18 mouse cellular contexts compared by ENCODE assay signal in the genomic region with DNA sequence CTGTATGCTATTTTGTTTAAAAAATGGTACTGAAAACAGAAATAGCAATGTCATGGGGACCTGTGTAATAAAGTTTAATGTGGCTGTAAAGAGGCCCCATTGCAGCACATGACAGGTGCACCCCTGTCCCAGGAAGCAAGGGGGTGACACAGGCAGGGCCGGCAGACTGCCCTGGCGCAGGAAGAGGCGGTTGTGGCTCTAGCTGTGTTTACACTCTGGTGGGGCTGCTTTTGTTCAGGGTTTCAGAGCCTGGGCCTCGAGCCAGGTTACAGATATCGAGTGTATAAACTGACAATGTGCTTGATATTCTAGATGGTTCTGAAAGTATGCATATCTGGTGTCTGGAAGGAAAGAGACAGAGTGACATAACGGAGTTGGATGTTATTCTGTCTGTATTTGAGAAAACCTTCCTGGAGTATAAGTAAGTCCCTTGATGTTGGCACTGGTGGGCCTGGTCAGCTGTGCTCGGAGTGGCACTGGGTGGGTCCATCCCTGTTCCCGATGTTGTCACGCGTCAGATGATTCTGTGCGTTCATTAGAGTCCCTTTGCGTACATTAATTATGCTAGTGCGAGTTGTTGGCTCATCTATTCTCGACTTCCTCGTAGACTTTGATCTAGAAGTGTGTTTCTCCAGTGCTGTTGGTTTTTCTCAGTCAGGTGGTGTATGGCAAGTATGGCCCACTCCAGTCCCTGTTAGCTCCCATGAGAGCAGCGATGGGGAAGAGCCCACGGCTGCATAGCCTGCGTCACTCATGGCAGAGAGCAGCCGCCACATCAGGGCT. TPM values are rescaled to one million over a fixed set of nuclear protein-coding genes. Genes with fewer than 3 reads are reported as not detected.
DNase-seq lines count a peak whose midpoint lies in the region; ATAC-seq and TF ChIP-seq lines count a peak whose summit lies in the region.
"Had no signal": no experiment of that assay in that cellular context is flagged by ENCODE, and none has a peak within 500 bp of the region (broad histone marks: within the 10 kb centered on the region; RNA-seq: fewer than 3 reads in every experiment).

No protein-coding gene starts in this region.

- DNase-seq in heart, adult 18-20 months: no peak
- peak; percentile 57 for DNase-seq in lung, postnatal 25 days (ENCODE audit: low spot score)
- DNase-seq in gastrocnemius, postnatal 36 days: no peak
- DNase-seq in spleen, adult 12 weeks (ENCODE audit: low spot score): no peak
- DNase-seq in hindbrain, embryonic 11.5 days (ENCODE audit: low spot score): no peak
- DNase-seq: adrenal gland, adult 8-10 months; cerebellum, adult 2 months; gastrocnemius, adult 2 months; kidney, adult 9 months; left cerebral cortex, postnatal 4 days had no signal

- peak; percentile 49; the same call in 1 of the 2 replicates for ATAC-seq in heart, embryonic 16.5 days (replicated peaks; ENCODE audit: extremely low read depth, insufficient read depth, low FRiP score)
- peak; percentile 57 for ATAC-seq in common myeloid progenitor, adult 5-6 weeks (replicated peaks; ENCODE audit: low read depth, poor library complexity, severe bottlenecking)
- peak; percentile 86 for ATAC-seq in intestine, postnatal 0 days
- no peak for ATAC-seq in hindbrain, embryonic 11.5 days (ENCODE audit: low FRiP score)
- ATAC-seq: forebrain, embryonic 13.5 days; midbrain, embryonic 16.5 days had no signal

- no peaks in the 10 kb centered on the region for H3K27me3 ChIP-seq in heart, embryonic 16.5 days (ENCODE audit: control insufficient read depth, insufficient read depth, low read length)
- H3K27me3 ChIP-seq in intestine, postnatal 0 days (replicated peaks; ENCODE audit: control insufficient read depth, insufficient read depth, low read length): no peaks in the 10 kb centered on the region
- no peaks in the 10 kb centered on the region for H3K27me3 ChIP-seq in hindbrain, embryonic 11.5 days (ENCODE audit: control insufficient read depth, insufficient read depth, low read length)
- H3K27me3 ChIP-seq: forebrain, embryonic 13.5 days; hindbrain, embryonic 15.5 days had no signal

- H3K27ac ChIP-seq in heart, embryonic 16.5 days (ENCODE audit: low read length): no peak overlapping the region
- H3K27ac ChIP-seq in intestine, postnatal 0 days (ENCODE audit: low read depth, low read length): peak overlapping the region; percentile 60
- H3K27ac ChIP-seq in hindbrain, embryonic 11.5 days (ENCODE audit: low read depth, low read length): no peak overlapping the region
- H3K27ac ChIP-seq: forebrain, embryonic 13.5 days; gastrocnemius, adult 2 months; hindbrain, embryonic 15.5 days had no signal

- TF ChIP-seq CTCF in intestine, postnatal 0 days (IDR thresholded peaks at IDR 0.05; ENCODE audit: low read depth): peak; percentile 49

- no peak overlapping the region for H3K9ac ChIP-seq in heart, embryonic 16.5 days (ENCODE audit: low read length)
- H3K9ac ChIP-seq in intestine, postnatal 0 days (ENCODE audit: low read depth, low read length): no peak overlapping the region
- no peak overlapping the region for H3K9ac ChIP-seq in hindbrain, embryonic 11.5 days (ENCODE audit: low read depth, low read length)
- H3K9ac ChIP-seq: forebrain, embryonic 13.5 days; hindbrain, embryonic 15.5 days had no signal

- no peaks in the 10 kb centered on the region for H3K9me3 ChIP-seq in heart, embryonic 16.5 days (replicated peaks; ENCODE audit: control insufficient read depth, low read length)
- no peaks in the 10 kb centered on the region for H3K9me3 ChIP-seq in intestine, postnatal 0 days (ENCODE audit: control insufficient read depth)
- no peaks in the 10 kb centered on the region for H3K9me3 ChIP-seq in hindbrain, embryonic 11.5 days (ENCODE audit: control insufficient read depth, low read length)
- H3K9me3 ChIP-seq: forebrain, embryonic 13.5 days; hindbrain, embryonic 15.5 days had no signal

- no peak overlapping the region for H3K4me2 ChIP-seq in heart, embryonic 16.5 days (ENCODE audit: low read depth, low read length)
- H3K4me2 ChIP-seq in intestine, postnatal 0 days (replicated peaks; ENCODE audit: low read depth): peak overlapping the region; percentile 28
- no peak overlapping the region for H3K4me2 ChIP-seq in hindbrain, embryonic 11.5 days (replicated peaks; ENCODE audit: low read depth, low read length)
- H3K4me2 ChIP-seq: forebrain, embryonic 13.5 days; heart, embryonic 11.5 days; hindbrain, embryonic 15.5 days; liver, embryonic 11.5 days had no signal

- no peak overlapping the region for H3K4me3 ChIP-seq in heart, embryonic 16.5 days (ENCODE audit: low read length)
- no peak overlapping the region for H3K4me3 ChIP-seq in intestine, postnatal 0 days (ENCODE audit: low read depth, low read length)
- no peak overlapping the region for H3K4me3 ChIP-seq in hindbrain, embryonic 11.5 days (ENCODE audit: low read depth, low read length)
- H3K4me3 ChIP-seq: forebrain, embryonic 13.5 days; gastrocnemius, adult 2 months; hindbrain, embryonic 15.5 days had no signal

- H3K36me3 ChIP-seq in heart, embryonic 16.5 days (ENCODE audit: control insufficient read depth, insufficient read depth): peaks cover 2% of the 10 kb centered on the region
- peaks cover 6% of the 10 kb centered on the region; the same call in 1 of the 2 replicates for H3K36me3 ChIP-seq in intestine, postnatal 0 days (ENCODE audit: control insufficient read depth, insufficient read depth)
- H3K36me3 ChIP-seq in hindbrain, embryonic 11.5 days (ENCODE audit: control insufficient read depth, insufficient read depth, low read length): no peaks in the 10 kb centered on the region
- H3K36me3 ChIP-seq: hindbrain, embryonic 15.5 days had no signal

- H3K4me1 ChIP-seq in heart, embryonic 16.5 days (ENCODE audit: control insufficient read depth, insufficient read depth, low read length): no peaks in the 10 kb centered on the region
- no peaks in the 10 kb centered on the region; the same call in 1 of the 2 replicates for H3K4me1 ChIP-seq in intestine, postnatal 0 days (replicated peaks; ENCODE audit: control insufficient read depth, insufficient read depth, low read length)
- H3K4me1 ChIP-seq in hindbrain, embryonic 11.5 days (replicated peaks; ENCODE audit: control insufficient read depth, insufficient read depth, low read length): no peaks in the 10 kb centered on the region
- H3K4me1 ChIP-seq: forebrain, embryonic 13.5 days; hindbrain, embryonic 15.5 days had no signal

- 76% methylated on average over 19 of the region's 19 CpGs for WGBS in heart, embryonic 16.5 days
- WGBS in intestine, postnatal 0 days: 44% methylated on average over 19 of the region's 19 CpGs
- 94% methylated on average over 19 of the region's 19 CpGs for WGBS in hindbrain, embryonic 11.5 days

- intact Hi-C loops in gastrocnemius, postnatal 36 days (cut with DNase I): no loop called here

RNA-seq across cellular contexts. Expression of a gene that starts 18.0 kb away (rescaled TPM):
- 9.7 and 9.9 TPM in 2 replicates for polyA plus RNA-seq in heart, embryonic 16.5 days (2015; fragmentation: Nextera tagmentation; extraction: Ambion mirVana)
- total RNA-seq in heart, adult 18-20 months (2021): under 1 TPM; 0.49 to 0.97 TPM
- 56.1 and 86.5 TPM in 2 replicates for total RNA-seq in common myeloid progenitor, adult 5-6 weeks (2017)
- 7.6 and 8.9 TPM in 2 replicates for polyA plus RNA-seq in intestine, postnatal 0 days (2015; fragmentation: Nextera tagmentation; extraction: Ambion mirVana)
- total RNA-seq in gastrocnemius, postnatal 36 days (2021): under 1 TPM; 0.26 to 0.62 TPM
- 23.9 and 29.3 TPM in 2 replicates for polyA plus RNA-seq in hindbrain, embryonic 11.5 days (2014; fragmentation: Nextera tagmentation; extraction: Ambion mirVana)

RNA-seq across cellular contexts. Expression of a gene that starts 47.2 kb away (rescaled TPM):
- 9.0 and 9.5 TPM in 2 replicates for polyA plus RNA-seq in heart, embryonic 16.5 days (2015; fragmentation: Nextera tagmentation; extraction: Ambion mirVana)
- 1 to 10 TPM; 2.1 to 2.6 TPM for total RNA-seq in heart, adult 18-20 months (2021)
- 13.9 and 21.6 TPM in 2 replicates for total RNA-seq in common myeloid progenitor, adult 5-6 weeks (2017)
- polyA plus RNA-seq in intestine, postnatal 0 days (2015; fragmentation: Nextera tagmentation; extraction: Ambion mirVana): 6.2 and 7.6 TPM in 2 replicates
- 1 to 10 TPM in 1 of 2 experiments, under 1 TPM in 1; 0.99 to 1.6 TPM for total RNA-seq in gastrocnemius, postnatal 36 days (2021)
- polyA plus RNA-seq in hindbrain, embryonic 11.5 days (2014; fragmentation: Nextera tagmentation; extraction: Ambion mirVana): 9.3 and 10.0 TPM in 2 replicates

RNA-seq across cellular contexts. Expression of a gene that starts 47.2 kb away (rescaled TPM):
- 53.6 and 63.5 TPM in 2 replicates for polyA plus RNA-seq in heart, embryonic 16.5 days (2015; fragmentation: Nextera tagmentation; extraction: Ambion mirVana)
- total RNA-seq in heart, adult 18-20 months (2021): 1 to 10 TPM; 2.0 to 2.8 TPM
- 191 and 192 TPM in 2 replicates for total RNA-seq in common myeloid progenitor, adult 5-6 weeks (2017)
- polyA plus RNA-seq in intestine, postnatal 0 days (2015; fragmentation: Nextera tagmentation; extraction: Ambion mirVana): 43.5 and 48.7 TPM in 2 replicates
- 1 to 10 TPM; 2.4 to 3.0 TPM for total RNA-seq in gastrocnemius, postnatal 36 days (2021)
- polyA plus RNA-seq in hindbrain, embryonic 11.5 days (2014; fragmentation: Nextera tagmentation; extraction: Ambion mirVana): 134 and 171 TPM in 2 replicates

Comparison
In these comparisons a context has a peak if more than half of its experiments do, and no peak if none do; other contexts are left out.
1. RNA of a gene that starts 18.0 kb away (total RNA-seq): 56.1 to 86.5 TPM in common myeloid progenitor, adult 5-6 weeks; 0.49 to 0.97 TPM in heart, adult 18-20 months and 0.26 to 0.62 TPM in gastrocnemius, postnatal 36 days; every median in the first group is over 10 times any median in the second.
2. RNA of a gene that starts 47.2 kb away (total RNA-seq): 191 to 192 TPM in common myeloid progenitor, adult 5-6 weeks; 2.4 to 3.0 TPM in gastrocnemius, postnatal 36 days and 2.0 to 2.8 TPM in heart, adult 18-20 months; every median in the first group is over 10 times any median in the second.